Mouse (Mus musculus) CH12.LX (cell line): ENCODE results near the gene Nr1h5. TPM values are rescaled to one million over a fixed set of nuclear protein-coding genes. Genes with fewer than 3 reads are reported as not detected.

Experiments used
- DNase-seq: peaks from one replicate; pipeline ENCODE4 v3.0.0-alpha.2; 2013; ENCODE audit errors: extremely low read depth
- H3K27ac ChIP-seq: 2 replicates; pipeline ENCODE4 v1.5.1; 2012; ENCODE audit warnings: low read depth, mild to moderate bottlenecking, control low read depth, moderate library complexity; ENCODE audit not compliant: insufficient read depth
- H3K27me3 ChIP-seq: replicated peaks from 2 replicates; pipeline ENCODE3; 2012; ENCODE audit warnings: inconsistent platforms
- H3K36me3 ChIP-seq, 2 experiments: replicated peaks in 1 of 2; 2 replicates each; pipeline versions ENCODE3 to v1.6.1; 2012; ENCODE audit warnings: inconsistent platforms in 1 of 2, low read length in 1 of 2, mild to moderate bottlenecking in 1 of 2, mixed read lengths in 1 of 2, moderate library complexity in 1 of 2; ENCODE audit not compliant: control insufficient read depth in 1 of 2, insufficient read depth in 1 of 2
- H3K4me1 ChIP-seq, 2 experiments: 2 replicates each; pipeline ENCODE4 v1.6.1; 2012; ENCODE audit warnings: inconsistent platforms in 1 of 2, moderate library complexity in 1 of 2; ENCODE audit not compliant: insufficient read depth in 2 of 2, control insufficient read depth in 1 of 2
- H3K4me2 ChIP-seq: 2 replicates; pipeline ENCODE4 v1.6.1; 2012; ENCODE audit warnings: low read depth, mild to moderate bottlenecking, control low read depth; ENCODE audit not compliant: poor library complexity, insufficient read depth, severe bottlenecking
- H3K4me3 ChIP-seq, 3 experiments: fragments of 150-350 bp in 1 of 3; sonication (generic) in 1 of 3; replicated peaks in 1 of 3; 2 replicates each; pipeline versions ENCODE3 to v1.5.1; 2011 to 2012; ENCODE audit warnings: low read depth in 2 of 3, low read length in 2 of 3, mild to moderate bottlenecking in 2 of 3, moderate library complexity in 2 of 3, control low read depth in 1 of 3, improper control_type of control experiment in 1 of 3, inconsistent platforms in 1 of 3, mixed read lengths in 1 of 3; ENCODE audit not compliant: poor library complexity in 1 of 3
- H3K79me2 ChIP-seq: replicated peaks from 2 replicates; pipeline ENCODE4 v1.6.1; 2012; ENCODE audit warnings: mild to moderate bottlenecking, moderate library complexity; ENCODE audit not compliant: control insufficient read depth, poor library complexity, insufficient read depth, severe bottlenecking; ENCODE audit errors: extremely low read depth
- H3K9ac ChIP-seq: 2 replicates; pipeline ENCODE4 v1.6.1; 2012; ENCODE audit warnings: low read depth, mild to moderate bottlenecking, control low read depth, moderate library complexity; ENCODE audit not compliant: insufficient read depth
- H3K9me3 ChIP-seq: replicated peaks from 2 replicates; pipeline ENCODE3; 2012; ENCODE audit warnings: low read length, inconsistent platforms, mixed read lengths
- BHLHE40 ChIP-seq: IDR thresholded peaks from 2 replicates; pipeline ENCODE4 v1.6.1; 2011; ENCODE audit warnings: mild to moderate bottlenecking, low read depth, low read length, improper control_type of control experiment
- CHD2 ChIP-seq: IDR thresholded peaks from 2 replicates; pipeline ENCODE4 v1.6.1; 2011; ENCODE audit warnings: low read length, improper control_type of control experiment
- CTCF ChIP-seq, 2 experiments: IDR thresholded peaks in 1 of 2; conservative IDR thresholded peaks in 1 of 2; 2 replicates each; pipeline ENCODE4 v1.5.1; 2011 to 2012; ENCODE audit warnings: low read depth in 2 of 2, low read length in 2 of 2, improper control_type of control experiment in 1 of 2, inconsistent platforms in 1 of 2, mild to moderate bottlenecking in 1 of 2, moderate library complexity in 1 of 2
- EP300 ChIP-seq: IDR thresholded peaks from 2 replicates; pipeline ENCODE4 v1.6.1; 2011; ENCODE audit warnings: low read length, improper control_type of control experiment
- ETS1 ChIP-seq: conservative IDR thresholded peaks from 2 replicates; pipeline ENCODE4 v1.6.1; 2012; ENCODE audit warnings: low read depth, mild to moderate bottlenecking, inconsistent platforms, low read length, improper control_type of control experiment, moderate library complexity
- GABPA ChIP-seq: IDR thresholded peaks from 2 replicates; pipeline ENCODE4 v1.6.1; 2012; ENCODE audit warnings: low read depth, low read length, improper control_type of control experiment, inconsistent platforms; ENCODE audit not compliant: insufficient replicate concordance
- IRF4 ChIP-seq: IDR thresholded peaks from 2 replicates; pipeline ENCODE4 v1.6.1; 2014; ENCODE audit warnings: low read depth, mild to moderate bottlenecking, inconsistent platforms, low read length, improper control_type of control experiment
- JUN ChIP-seq: IDR thresholded peaks from 2 replicates; pipeline ENCODE4 v1.6.1; 2011; ENCODE audit warnings: low read depth, mild to moderate bottlenecking, low read length, improper control_type of control experiment, moderate library complexity; ENCODE audit not compliant: insufficient read depth
- MAX ChIP-seq: IDR thresholded peaks from 2 replicates; pipeline ENCODE4 v1.6.1; 2011; ENCODE audit warnings: low read length, improper control_type of control experiment
- MAZ ChIP-seq: IDR thresholded peaks from 2 replicates; pipeline ENCODE4 v1.6.1; 2012; ENCODE audit warnings: low read depth, mild to moderate bottlenecking, inconsistent platforms, low read length, improper control_type of control experiment, moderate library complexity
- MXI1 ChIP-seq: IDR thresholded peaks from 2 replicates; pipeline ENCODE4 v1.6.1; 2011; ENCODE audit warnings: mild to moderate bottlenecking, low read depth, low read length, improper control_type of control experiment
- MYC ChIP-seq: IDR thresholded peaks from 2 replicates; pipeline ENCODE4 v1.6.1; 2011; ENCODE audit warnings: low read depth, mild to moderate bottlenecking, improper control_type of control experiment, low read length
- NRF1 ChIP-seq: IDR thresholded peaks from 2 replicates; pipeline ENCODE4 v1.6.1; 2014; ENCODE audit warnings: low read depth, mild to moderate bottlenecking, inconsistent platforms, low read length, improper control_type of control experiment, moderate library complexity
- PAX5 ChIP-seq: IDR thresholded peaks from 2 replicates; pipeline ENCODE4 v1.6.1; 2012; ENCODE audit warnings: low read length, inconsistent platforms, mixed read lengths
- POLR2A ChIP-seq: IDR thresholded peaks from 2 replicates; pipeline ENCODE4 v1.6.1; 2011; ENCODE audit warnings: low read depth, mild to moderate bottlenecking, improper control_type of control experiment, low read length
- POLR2AphosphoS2 ChIP-seq: IDR thresholded peaks from 2 replicates; pipeline ENCODE4 v1.6.1; 2011; ENCODE audit warnings: low read depth, low read length, improper control_type of control experiment
- RAD21 ChIP-seq: IDR thresholded peaks from 2 replicates; pipeline ENCODE4 v1.6.1; 2011; ENCODE audit warnings: low read depth, mild to moderate bottlenecking, low read length, improper control_type of control experiment, moderate library complexity
- RCOR1 ChIP-seq: conservative IDR thresholded peaks from 2 replicates; pipeline ENCODE4 v1.6.1; 2012; ENCODE audit warnings: low read depth, mild to moderate bottlenecking, inconsistent platforms, low read length, improper control_type of control experiment
- SIN3A ChIP-seq: IDR thresholded peaks from 2 replicates; pipeline ENCODE4 v1.6.1; 2012; ENCODE audit warnings: low read length, improper control_type of control experiment, inconsistent platforms
- SMC3 ChIP-seq: IDR thresholded peaks from 2 replicates; pipeline ENCODE4 v1.6.1; 2011; ENCODE audit warnings: low read depth, low read length, improper control_type of control experiment
- TCF12 ChIP-seq: IDR thresholded peaks from 2 replicates; pipeline ENCODE4 v1.6.1; 2014; ENCODE audit warnings: low read depth, mild to moderate bottlenecking, inconsistent platforms, low read length, improper control_type of control experiment
- USF2 ChIP-seq: conservative IDR thresholded peaks from 2 replicates; pipeline ENCODE4 v1.6.1; 2011; ENCODE audit warnings: low read depth, low read length, improper control_type of control experiment
- ZC3H11A ChIP-seq: IDR thresholded peaks from 2 replicates; pipeline ENCODE4 v1.6.1; 2012; ENCODE audit warnings: low read depth, mild to moderate bottlenecking, inconsistent platforms, low read length, improper control_type of control experiment
- ZKSCAN1 ChIP-seq: IDR thresholded peaks from 2 replicates; pipeline ENCODE4 v1.6.1; 2012; ENCODE audit warnings: low read depth, inconsistent platforms, low read length, improper control_type of control experiment, borderline replicate concordance
- ZMIZ1 ChIP-seq: IDR thresholded peaks from 2 replicates; pipeline ENCODE4 v1.6.1; 2012; ENCODE audit warnings: low read depth, mild to moderate bottlenecking, inconsistent platforms, low read length, improper control_type of control experiment
- dilution Hi-C: fragments of 300-500 bp; cut with MboI; formaldehyde crosslinking; loops from 2 replicates; pipeline ENCODE4 v1.14.3; 2020; ENCODE audit warnings: low sequenced_read_pairs; ENCODE audit not compliant: extremely low pct_unique_long_range_greater_than_20kb, extremely low pct_ligation_motif_present
- in situ Hi-C: fragments of 300-500 bp; cut with MboI; formaldehyde crosslinking; loops from 3 replicates; pipeline ENCODE4 v1.14.3; 2019; ENCODE audit warnings: low sequenced_read_pairs, low pct_ligation_motif_present, low pct_unique_long_range_greater_than_20kb, mixed read lengths
- polyA plus RNA-seq: library from polyadenylated mRNA; unstranded; fragments of >175 nt; gene quantifications from 2 replicates; pipeline ENCODE4 v1.2.1, GENCODE M21; 2012; ENCODE audit warnings: low read depth; ENCODE audit not compliant: insufficient read length
- total RNA-seq, 2 experiments: library from RNA; depleted of rRNA; stranded (reverse); fragments of 300-350 nt in 1 of 2; fragments of >200 nt in 1 of 2; gene quantifications; 2 replicates each; pipeline ENCODE4 v1.2.3; 2012 to 2014

The Nr1h5 gene
- total and polyA plus RNA-seq, 3 experiments = 0.13 TPM; not detected in 2

GRCm38 (mm10) chr3:102955596-102955995 lies 8.3 kb downstream of the Nr1h5 start:
- no peak for TF ChIP-seq RAD21
- no peak for TF ChIP-seq POLR2A
- no peak for TF ChIP-seq BHLHE40
- no peak for TF ChIP-seq CHD2
- no peak for TF ChIP-seq GABPA
- no peak for TF ChIP-seq IRF4
- no peak for TF ChIP-seq ZC3H11A
- TF ChIP-seq MYC = no peak
- TF ChIP-seq TCF12 = no peak
- TF ChIP-seq CTCF (conservative IDR thresholded peaks at IDR 0.05 in 1 of 2, IDR thresholded peaks at IDR 0.05 in 1 of 2; ENCODE audit: low read depth in 2 of 2, low read length in 2 of 2) = no peak
- no peak for TF ChIP-seq SIN3A
- no peak for TF ChIP-seq NRF1
- TF ChIP-seq RCOR1 = no peak
- Histone ChIP-seq H3K4me3 (no peak overlapping the region), H3K36me3 (no peaks in the 10 kb centered on the region), H3K4me1 (peaks cover 4 to 7% of the 10 kb centered on the region in 2 experiments), H3K9ac (no peak overlapping the region), H3K27me3 (no peaks in the 10 kb centered on the region), H3K4me2 (no peak overlapping the region), H3K27ac (no peak overlapping the region), H3K9me3 (no peaks in the 10 kb centered on the region), H3K79me2 (no peaks in the 10 kb centered on the region)
- in situ Hi-C loops (no loop called here), dilution Hi-C loops (no loop called here)
- no peak for DNase-seq

- no peak overlapping the region for H3K4me2 ChIP-seq
- no peaks in the 10 kb centered on the region for H3K9me3 ChIP-seq
- no peaks in the 10 kb centered on the region for H3K27me3 ChIP-seq
- H3K9ac ChIP-seq = no peak overlapping the region
- in situ Hi-C loops = no loop called here
- dilution Hi-C loops = no loop called here
- H3K4me3 ChIP-seq = no peak overlapping the region
- no peaks in the 10 kb centered on the region for H3K36me3 ChIP-seq
- no peaks in the 10 kb centered on the region for H3K79me2 ChIP-seq
- peaks cover 4 to 7% of the 10 kb centered on the region in 2 experiments for H3K4me1 ChIP-seq
- TF ChIP-seq USF2 = no peak
- no peak for TF ChIP-seq ETS1
- TF ChIP-seq MXI1 = no peak
- no peak for TF ChIP-seq JUN
- no peak for TF ChIP-seq MAX
- TF ChIP-seq PAX5 = no peak
- TF ChIP-seq SIN3A = no peak
- TF ChIP-seq TCF12 = no peak
- TF ChIP-seq ZKSCAN1 = no peak
- no peak for TF ChIP-seq CTCF (conservative IDR thresholded peaks at IDR 0.05 in 1 of 2, IDR thresholded peaks at IDR 0.05 in 1 of 2; ENCODE audit: low read depth in 2 of 2, low read length in 2 of 2)
- TF ChIP-seq EP300 = no peak
- TF ChIP-seq RCOR1 = no peak
- TF ChIP-seq ZMIZ1 = no peak
- TF ChIP-seq POLR2AphosphoS2 = no peak
- TF ChIP-seq NRF1 = no peak
- no peak for TF ChIP-seq SMC3
- no peak for TF ChIP-seq MAZ
- no peak for DNase-seq
- H3K27ac ChIP-seq = no peak overlapping the region
Measured at GRCm38 (mm10) chr3:102955143-102955542, 8.8 kb downstream of the Nr1h5 start.
